ENCODE assay signal across 17 mouse cellular contexts in the genomic region with DNA sequence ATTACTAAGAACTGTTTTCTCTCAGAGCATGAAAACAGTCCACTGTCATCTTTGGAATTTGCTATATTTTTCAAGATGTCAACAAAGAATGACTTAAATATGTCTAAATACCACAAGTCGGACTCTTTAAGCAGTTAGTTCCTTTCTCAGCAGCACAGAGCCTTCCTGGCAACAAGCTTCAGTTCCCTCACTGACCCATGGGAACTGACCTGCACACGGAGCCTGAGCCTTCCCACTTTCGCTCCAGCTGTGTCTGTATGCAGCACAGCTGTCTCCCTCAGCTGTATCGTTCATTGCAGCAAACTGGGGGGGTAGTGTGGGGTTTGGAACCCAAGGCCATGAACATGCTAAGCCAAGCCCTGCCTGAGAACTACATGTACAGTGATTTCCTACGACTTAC.
DNase-seq lines count a peak whose midpoint lies in the region; ATAC-seq and TF ChIP-seq lines count a peak whose summit lies in the region.
"Had no signal": no experiment of that assay in that cellular context is flagged by ENCODE, and none has a peak within 500 bp of the region (broad histone marks: within the 10 kb centered on the region; RNA-seq: fewer than 3 reads in every experiment).

No protein-coding gene starts in this region.

- no peaks in the 10 kb centered on the region for H3K79me2 ChIP-seq in myocyte (ENCODE audit: control insufficient read depth, insufficient read depth)

- WGBS in limb, embryonic 14.5 days = 48% methylated on average over 5 of the region's 5 CpGs
- WGBS in limb, embryonic 10.5 days = 79% methylated on average over 5 of the region's 5 CpGs
- WGBS in midbrain, embryonic 15.5 days = 72% methylated on average over 5 of the region's 5 CpGs
- WGBS in liver, embryonic 11.5 days = 62% methylated on average over 5 of the region's 5 CpGs

- no peak overlapping the region for H3K4me3 ChIP-seq in limb, embryonic 14.5 days (replicated peaks; ENCODE audit: low read length)
- no peak overlapping the region for H3K4me3 ChIP-seq in limb, embryonic 10.5 days
- H3K4me3 ChIP-seq in myocyte = no peak overlapping the region
- no peak overlapping the region for H3K4me3 ChIP-seq in midbrain, embryonic 15.5 days
- H3K4me3 ChIP-seq in liver, embryonic 11.5 days (ENCODE audit: low read depth, low read length) = no peak overlapping the region
- H3K4me3 ChIP-seq: embryonic facial prominence, embryonic 15.5 days; forebrain, embryonic 15.5 days; heart, embryonic 13.5 days had no signal

- no peaks in the 10 kb centered on the region for H3K27me3 ChIP-seq in limb, embryonic 14.5 days (ENCODE audit: control insufficient read depth, insufficient read depth, low read length)
- H3K27me3 ChIP-seq in limb, embryonic 10.5 days (ENCODE audit: low read depth, poor library complexity, severe bottlenecking) = no peaks in the 10 kb centered on the region
- H3K27me3 ChIP-seq in myocyte (ENCODE audit: control insufficient read depth, insufficient read depth, insufficient read length) = no peaks in the 10 kb centered on the region
- no peaks in the 10 kb centered on the region for H3K27me3 ChIP-seq in midbrain, embryonic 15.5 days (replicated peaks)
- no peaks in the 10 kb centered on the region for H3K27me3 ChIP-seq in liver, embryonic 11.5 days (replicated peaks; ENCODE audit: control insufficient read depth, insufficient read depth, low read length)
- H3K27me3 ChIP-seq: embryonic facial prominence, embryonic 15.5 days; forebrain, embryonic 15.5 days; heart, embryonic 13.5 days had no signal

- H3K27ac ChIP-seq in limb, embryonic 14.5 days (replicated peaks; ENCODE audit: low read depth, low read length) = no peak overlapping the region
- H3K27ac ChIP-seq in limb, embryonic 10.5 days = no peak overlapping the region
- H3K27ac ChIP-seq in midbrain, embryonic 15.5 days = no peak overlapping the region
- H3K27ac ChIP-seq in liver, embryonic 11.5 days (ENCODE audit: low read depth, low read length) = no peak overlapping the region
- H3K27ac ChIP-seq: embryonic facial prominence, embryonic 15.5 days; forebrain, embryonic 15.5 days; heart, embryonic 13.5 days had no signal

- no peaks in the 10 kb centered on the region for H3K36me3 ChIP-seq in limb, embryonic 14.5 days (ENCODE audit: control insufficient read depth, insufficient read depth, low read length)
- no peaks in the 10 kb centered on the region for H3K36me3 ChIP-seq in limb, embryonic 10.5 days
- no peaks in the 10 kb centered on the region for H3K36me3 ChIP-seq in myocyte (ENCODE audit: control insufficient read depth, insufficient read depth)
- H3K36me3 ChIP-seq in midbrain, embryonic 15.5 days (replicated peaks) = no peaks in the 10 kb centered on the region
- no peaks in the 10 kb centered on the region for H3K36me3 ChIP-seq in liver, embryonic 11.5 days (ENCODE audit: control insufficient read depth, insufficient read depth, low read length)
- H3K36me3 ChIP-seq: embryonic facial prominence, embryonic 15.5 days; forebrain, embryonic 15.5 days; G1E; heart, embryonic 13.5 days had no signal

- no peak overlapping the region for H3K9ac ChIP-seq in limb, embryonic 14.5 days (ENCODE audit: low read depth, low read length, severe bottlenecking)
- no peak overlapping the region for H3K9ac ChIP-seq in midbrain, embryonic 15.5 days
- no peak overlapping the region for H3K9ac ChIP-seq in liver, embryonic 11.5 days (ENCODE audit: low read depth, low read length)
- H3K9ac ChIP-seq: embryonic facial prominence, embryonic 15.5 days; forebrain, embryonic 15.5 days; heart, embryonic 13.5 days had no signal

- 0 out of 2 replicates have a peak, but pooled peaks have one; percentile 55 for ATAC-seq in limb, embryonic 14.5 days (ENCODE audit: low FRiP score, low read depth)
- ATAC-seq in midbrain, embryonic 15.5 days (replicated peaks) = no peak
- ATAC-seq in liver, embryonic 11.5 days (replicated peaks; ENCODE audit: low FRiP score) = no peak
- ATAC-seq: activated CD4-positive, CD25-positive, alpha-beta regulatory T cell, adult 4 months; forebrain, embryonic 15.5 days; inflammation-experienced regulatory T-cells, adult 6 months had no signal

- intact Hi-C loops in heart, postnatal 25 days (cut with DNase I) = loop anchor here (1.0 kb wide), 1 partner anchor 16 kb away; no protein-coding TSS in a partner anchor

- TF ChIP-seq POLR2A in limb, embryonic 14.5 days (IDR thresholded peaks at IDR 0.05; ENCODE audit: borderline replicate concordance, extremely low read depth, insufficient read depth, insufficient read length) = no peak
- TF ChIP-seq POLR2A in myocyte (IDR thresholded peaks at IDR 0.05; ENCODE audit: insufficient read length, low read depth) = no peak

- H3ac ChIP-seq in myocyte (ENCODE audit: control insufficient read depth, insufficient read length) = no peak overlapping the region

- no peaks in the 10 kb centered on the region for H3K9me3 ChIP-seq in limb, embryonic 14.5 days (ENCODE audit: control insufficient read depth, low read length)
- no peaks in the 10 kb centered on the region for H3K9me3 ChIP-seq in limb, embryonic 10.5 days (replicated peaks)
- no peaks in the 10 kb centered on the region for H3K9me3 ChIP-seq in midbrain, embryonic 15.5 days
- H3K9me3 ChIP-seq in liver, embryonic 11.5 days (ENCODE audit: control insufficient read depth, low read length) = no peaks in the 10 kb centered on the region
- H3K9me3 ChIP-seq: embryonic facial prominence, embryonic 15.5 days; forebrain, embryonic 15.5 days; G1E; heart, embryonic 13.5 days had no signal

- peak; percentile 13 for DNase-seq in adrenal gland, postnatal 14 days
- DNase-seq in adrenal gland, adult 8-10 months = no peak
- DNase-seq in limb, embryonic 14.5 days (ENCODE audit: low spot score) = no peak
- DNase-seq in limb, embryonic 10.5 days (ENCODE audit: low spot score) = no peak
- DNase-seq in heart, postnatal 25 days (ENCODE audit: low spot score) = peak; percentile 16
- no peak for DNase-seq in liver, embryonic 11.5 days (ENCODE audit: low spot score)
- DNase-seq: cerebellum, postnatal 36 days; left cerebral cortex, postnatal 4 days; spleen, adult 18-20 months had no signal

- H3K4me1 ChIP-seq in limb, embryonic 14.5 days (ENCODE audit: control insufficient read depth, insufficient read depth, low read length) = no peaks in the 10 kb centered on the region
- no peaks in the 10 kb centered on the region for H3K4me1 ChIP-seq in limb, embryonic 10.5 days
- no peaks in the 10 kb centered on the region for H3K4me1 ChIP-seq in midbrain, embryonic 15.5 days
- H3K4me1 ChIP-seq in liver, embryonic 11.5 days (replicated peaks; ENCODE audit: control insufficient read depth, insufficient read depth, low read length) = no peaks in the 10 kb centered on the region
- H3K4me1 ChIP-seq: embryonic facial prominence, embryonic 15.5 days; forebrain, embryonic 15.5 days; heart, embryonic 13.5 days had no signal

- H3K4me2 ChIP-seq in limb, embryonic 14.5 days (replicated peaks; ENCODE audit: low read depth, low read length, severe bottlenecking) = no peak overlapping the region
- peak overlapping the region; percentile 34 for H3K4me2 ChIP-seq in myocyte (ENCODE audit: low read depth)
- no peak overlapping the region for H3K4me2 ChIP-seq in midbrain, embryonic 15.5 days
- no peak overlapping the region for H3K4me2 ChIP-seq in liver, embryonic 11.5 days
- H3K4me2 ChIP-seq: embryonic facial prominence, embryonic 15.5 days; forebrain, embryonic 15.5 days; heart, embryonic 13.5 days had no signal

TF ChIP-seq in myocyte, 11 proteins besides CTCF, POLR2A, EP300 and RAD21:
- TF ChIP-seq TCF3 (IDR thresholded peaks at IDR 0.05; ENCODE audit: insufficient read length, low read depth) (no peak), MYOD1 (IDR thresholded peaks at IDR 0.05; ENCODE audit: control insufficient read depth in 1 of 3, insufficient read length in 2 of 3, low read depth in 2 of 3) (peak in 2 of 3 experiments; percentile 24 to 75), MYOG (IDR thresholded peaks at IDR 0.05; ENCODE audit: control insufficient read depth in 1 of 3, insufficient read depth in 1 of 3, insufficient read length in 2 of 3, low read depth in 2 of 3) (peak in 1 of 3 experiments; percentile 36)

Comparison
In these comparisons a context has a peak if more than half of its experiments do, and no peak if none do; other contexts are left out.
1. DNase-seq: peak in adrenal gland, postnatal 14 days (single experiment) and heart, postnatal 25 days (single experiment); none in adrenal gland, adult 8-10 months (single experiment), limb, embryonic 14.5 days (single experiment), limb, embryonic 10.5 days (single experiment) and liver, embryonic 11.5 days (single experiment).